Mouse (Mus musculus): ENCODE results near the gene Hipk2.

GRCm38 (mm10) chr6:38825886-38826285 is 50.1 kb downstream of the Hipk2 start:
- TF ChIP-seq POLR2A (IDR thresholded peaks at IDR 0.05; ENCODE audit: control insufficient read depth, extremely low read depth, insufficient read depth, low read length, poor library complexity): no peak
- no peak for TF ChIP-seq CTCF (IDR thresholded peaks at IDR 0.05; ENCODE audit: borderline replicate concordance, control insufficient read depth, extremely low read depth, insufficient read depth, low read length, poor library complexity)

Data from thymus, adult 2 months (tissue).